Mouse (Mus musculus) common myeloid progenitor, adult 5-6 weeks (primary cell): ENCODE results near the gene Cdc73. TPM values are rescaled to one million over a fixed set of nuclear protein-coding genes. Genes with fewer than 3 reads are reported as not detected.
"Not testable (repeated sequence)": the region's sequence is repeated elsewhere in the genome, so short reads cannot be mapped to it uniquely, and the experiment has no call there.

Source experiments
- ATAC-seq: replicated peaks from 2 replicates; pipeline ENCODE4 v1.8.0; 2016; ENCODE audit warnings: low read depth, mild to moderate bottlenecking, moderate TSS enrichment, inconsistent platforms; ENCODE audit not compliant: poor library complexity, severe bottlenecking
- total RNA-seq: library from RNA; stranded (forward); fragments of 200-1000, 187-1606 nt; gene quantifications from 2 replicates; pipeline ENCODE4 v1.2.3, GENCODE M21; 2017

Gene Cdc73
- total RNA-seq = 13.2 and 24.6 TPM in 2 replicates

DNA sequence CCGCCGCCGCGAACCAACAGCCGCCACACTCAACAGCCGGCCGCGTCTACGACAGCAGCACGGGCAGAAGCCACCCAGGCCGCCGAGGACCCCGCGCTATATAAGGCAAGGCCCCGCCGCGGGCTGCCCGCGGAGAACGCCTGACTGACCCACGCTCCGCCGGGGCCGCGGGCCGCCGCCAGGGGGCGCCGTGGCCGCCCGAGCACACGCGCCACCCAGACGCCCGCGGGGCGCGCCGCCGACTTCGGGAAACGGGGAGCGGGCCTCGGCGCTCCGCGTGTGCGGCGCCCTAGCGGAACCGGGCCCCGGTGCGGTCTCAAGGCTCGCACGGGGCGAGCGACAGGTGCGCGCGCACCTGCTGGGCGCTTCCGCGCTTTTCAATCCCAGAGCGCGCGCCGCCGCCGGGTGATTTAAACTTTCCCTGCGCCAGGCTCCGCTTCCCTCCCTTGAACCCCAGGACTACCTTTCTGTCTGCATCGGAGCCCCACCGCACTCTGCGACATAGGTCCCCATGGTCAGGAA, at the start of gene Cdc73:
TSS of gene Cdc73 (minus strand) at position 153 of the 522 bp plus-strand sequence.
- ATAC-seq = peak; percentile 96

GRCm38 (mm10) chr1:143745871-143746270, 43.2 kb upstream of the Cdc73 start:
- no peak for ATAC-seq

- ATAC-seq = no peak
Measured at GRCm38 (mm10) chr1:143742186-143742585, 39.5 kb upstream of the Cdc73 start.

DNA sequence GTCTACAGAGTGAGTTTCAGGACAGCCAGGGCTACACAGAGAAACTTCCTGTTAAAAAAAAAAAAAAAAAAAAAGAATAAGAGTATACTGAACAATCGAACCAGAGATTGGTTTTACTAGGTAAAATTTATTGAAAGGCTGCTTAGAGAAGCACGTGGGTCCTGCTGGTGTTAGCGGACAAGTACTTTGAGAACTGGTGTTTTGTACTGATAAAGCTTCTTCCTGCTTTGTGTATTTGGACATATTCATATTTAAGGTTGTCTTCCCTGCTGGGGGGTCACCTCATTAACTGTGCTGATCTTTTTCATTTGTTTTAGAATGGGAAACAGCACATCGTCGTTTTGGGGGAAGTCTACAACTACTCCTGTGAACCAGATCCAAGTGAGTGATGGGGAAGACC, 38.6 kb upstream of the Cdc73 start:
- no peak for ATAC-seq

- no peak for ATAC-seq
Measured at GRCm38 (mm10) chr1:143740581-143740980, 37.9 kb upstream of the Cdc73 start.

DNA sequence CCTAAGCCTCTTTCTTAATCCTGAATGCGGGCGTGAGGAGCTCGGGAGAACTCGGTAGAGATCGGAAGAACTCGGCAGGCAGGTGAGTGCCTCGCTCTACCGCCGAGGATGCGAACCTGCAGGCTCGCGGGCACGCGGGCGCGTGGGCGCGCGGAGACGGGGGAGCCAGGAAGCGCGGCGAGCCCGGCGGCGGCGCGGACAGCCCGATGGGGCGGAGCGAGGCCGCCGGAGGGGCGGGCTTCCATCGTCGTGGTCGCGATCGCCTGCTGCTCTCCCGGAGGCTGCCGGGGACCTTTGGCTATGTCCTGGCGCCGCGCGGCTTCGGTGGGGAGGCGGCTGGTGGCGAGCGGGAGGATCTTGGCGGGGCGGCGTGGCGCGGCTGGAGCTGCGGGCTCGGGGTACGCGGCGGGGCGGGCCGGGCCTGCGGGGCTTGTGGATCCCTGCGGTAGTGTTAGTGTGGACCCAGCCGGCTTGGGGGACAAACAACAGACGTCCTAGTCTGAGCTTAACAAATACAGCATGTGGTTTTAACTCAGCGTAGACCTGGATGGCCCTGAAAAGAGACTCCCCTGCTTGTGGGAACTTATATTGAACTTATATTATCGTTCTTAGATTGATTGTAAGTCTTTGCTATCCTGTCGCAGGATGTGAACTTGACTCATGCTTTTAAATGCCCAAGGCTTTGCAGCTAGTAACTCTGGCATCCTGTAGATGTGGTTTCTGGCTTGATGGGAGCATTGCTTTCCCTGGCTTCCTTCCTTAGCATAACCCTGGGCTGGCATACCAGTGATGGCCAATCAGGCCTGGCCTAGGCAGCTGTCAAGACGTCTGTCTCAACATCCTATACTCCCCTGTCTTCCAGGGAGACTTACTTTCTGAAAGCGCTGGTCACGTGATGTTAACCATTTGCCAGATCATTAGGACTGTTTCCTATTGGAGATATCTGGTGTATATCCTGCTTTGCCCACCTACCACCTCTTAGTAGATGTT, 37.0 kb upstream of the Cdc73 start:
- ATAC-seq = peak; percentile 76

DNA sequence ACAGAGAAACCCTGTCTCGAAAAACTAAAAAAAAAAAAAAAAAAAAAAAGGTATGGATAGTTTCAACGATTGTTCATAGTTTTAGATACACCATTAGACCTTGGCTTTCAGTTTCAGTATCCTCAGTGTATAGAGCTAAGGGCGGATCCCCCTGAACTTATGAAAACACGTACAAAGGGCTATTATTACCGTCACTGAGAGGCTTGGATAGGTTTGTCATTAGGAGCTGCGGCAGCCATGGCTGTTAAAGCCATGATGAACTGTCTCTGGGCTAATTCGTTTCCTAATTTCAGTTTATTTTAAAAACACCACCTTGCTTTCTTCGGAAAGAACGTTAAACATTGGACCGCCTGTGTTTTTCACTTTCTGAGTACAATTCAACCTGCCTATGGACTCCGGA, 36.1 kb upstream of the Cdc73 start:
- ATAC-seq = peak; percentile 55

DNA sequence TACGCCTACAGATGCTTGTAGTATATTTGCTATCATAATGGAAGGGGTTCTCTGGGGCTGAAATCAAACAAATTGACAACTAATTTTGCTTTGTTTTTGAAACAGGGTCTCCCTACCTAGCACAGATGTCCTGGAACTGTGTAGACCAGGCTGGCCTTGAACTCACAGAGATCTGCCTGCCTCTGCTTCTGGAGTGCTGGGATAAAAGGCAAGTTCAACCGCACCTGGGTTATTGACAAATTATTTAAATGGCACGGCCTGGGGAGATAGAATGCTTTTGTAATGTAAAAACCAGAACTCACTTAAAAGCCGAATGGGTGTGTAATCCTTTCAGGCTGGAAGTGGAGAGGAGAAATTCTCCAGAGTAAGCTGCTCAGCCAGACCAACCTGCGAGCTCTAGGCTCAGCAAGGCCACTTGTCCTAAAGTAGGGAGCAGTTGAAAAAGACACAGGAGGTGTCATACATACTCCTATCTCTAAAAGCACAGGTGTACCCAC, 31.3 kb upstream of the Cdc73 start:
- no peak for ATAC-seq

GRCm38 (mm10) chr1:143731691-143732090, 29.0 kb upstream of the Cdc73 start:
- no peak for ATAC-seq

DNA sequence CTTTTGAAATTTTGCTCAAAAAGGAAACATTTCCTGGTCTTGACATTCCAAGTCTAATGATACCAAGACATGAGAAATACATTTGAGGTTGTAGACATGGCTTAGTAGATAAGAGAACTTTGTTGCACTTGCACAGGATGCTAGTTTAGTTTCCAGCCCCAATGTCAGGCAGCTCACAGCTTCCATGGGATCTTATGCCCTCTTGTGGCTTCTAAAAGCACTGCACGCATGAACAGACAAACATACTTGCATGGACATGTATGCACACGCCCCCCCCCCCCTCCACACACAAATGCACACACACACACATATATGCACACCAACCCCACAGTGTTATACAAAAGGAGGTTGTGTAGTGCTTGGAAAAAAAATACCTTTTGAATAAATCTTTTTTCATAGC, 28.2 kb upstream of the Cdc73 start:
- peak; percentile 94 for ATAC-seq

- no peak for ATAC-seq
Measured at GRCm38 (mm10) chr1:143727701-143728445, 25.2 kb upstream of the Cdc73 start.

- peak; percentile 48; the same call in 1 of the 2 replicates for ATAC-seq
Measured at GRCm38 (mm10) chr1:143724456-143725064, 21.9 kb upstream of the Cdc73 start.

DNA sequence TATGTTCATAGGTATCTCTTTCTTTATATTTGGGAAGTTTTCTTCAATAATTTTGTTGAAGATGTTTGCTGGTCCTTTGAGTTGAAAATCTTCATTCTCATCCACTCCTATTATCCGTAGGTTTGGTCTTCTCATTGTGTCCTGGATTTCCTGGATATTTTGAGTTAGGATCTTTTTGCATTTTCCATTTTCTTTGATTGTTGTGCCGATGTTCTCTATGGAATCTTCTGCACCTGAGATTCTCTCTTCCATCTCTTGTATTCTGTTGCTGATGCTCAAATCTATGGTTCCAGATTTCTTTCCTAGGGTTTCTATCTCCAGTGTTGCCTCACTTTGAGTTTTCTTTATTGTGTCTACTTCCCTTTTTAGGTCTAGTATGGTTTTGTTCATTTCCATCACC, 13.3 kb upstream of the Cdc73 start, which contains the start of gene Glrx2:
TSS of gene Glrx2 (plus strand) at position 301 of the 400 bp plus-strand sequence.
- not testable (repeated sequence) for ATAC-seq

DNA sequence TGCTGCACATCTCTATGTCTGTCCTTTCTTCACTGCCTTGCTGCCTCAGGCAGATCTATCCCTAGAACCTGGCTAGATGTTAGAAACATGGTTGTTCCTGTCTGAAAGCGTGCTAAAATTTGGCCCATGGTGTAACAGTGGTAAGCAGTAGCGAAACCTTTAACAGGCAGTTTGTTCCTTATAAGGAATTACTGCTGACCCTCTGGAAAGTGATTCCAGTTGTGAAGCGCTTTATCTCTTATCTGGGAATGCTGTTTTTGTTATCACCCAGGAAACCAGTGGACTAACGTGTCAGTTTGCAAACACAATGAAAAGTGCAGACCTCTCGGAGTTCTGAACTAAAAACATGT, 7.9 kb upstream of the Cdc73 start:
- ATAC-seq = no peak

DNA sequence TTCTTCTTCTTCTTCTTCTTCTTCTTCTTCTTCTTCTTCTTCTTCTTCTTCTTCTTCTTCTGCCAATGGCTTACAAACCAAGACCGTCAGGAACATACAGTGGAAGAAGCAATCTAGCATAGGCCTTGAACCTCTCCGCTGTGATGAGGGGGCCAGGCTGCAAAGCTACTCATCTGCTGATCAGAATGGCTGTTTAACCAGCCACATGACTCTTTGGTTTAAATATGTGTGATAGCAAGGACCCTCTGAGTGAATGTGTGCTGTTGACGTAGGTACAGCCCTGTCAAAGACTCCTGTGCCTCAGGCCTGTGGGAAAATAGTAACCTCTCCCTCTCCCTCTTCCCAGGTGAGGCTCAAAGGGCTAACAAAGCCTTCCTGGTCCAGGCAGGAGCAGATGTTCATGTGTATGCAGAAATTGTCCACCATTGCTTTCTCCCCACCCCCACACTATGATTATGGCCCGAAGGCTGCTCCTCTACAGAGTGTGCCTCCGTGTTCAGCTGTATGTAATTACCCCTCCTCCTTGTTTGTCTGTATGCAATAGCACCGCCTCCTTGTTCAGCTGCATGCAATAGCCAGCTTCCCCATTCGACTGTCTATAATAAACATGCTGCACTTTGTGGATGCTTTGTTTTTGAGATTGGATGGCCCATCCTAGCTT, 7.4 kb upstream of the Cdc73 start:
- peak; percentile 66; the same call in 1 of the 2 replicates for ATAC-seq

DNA sequence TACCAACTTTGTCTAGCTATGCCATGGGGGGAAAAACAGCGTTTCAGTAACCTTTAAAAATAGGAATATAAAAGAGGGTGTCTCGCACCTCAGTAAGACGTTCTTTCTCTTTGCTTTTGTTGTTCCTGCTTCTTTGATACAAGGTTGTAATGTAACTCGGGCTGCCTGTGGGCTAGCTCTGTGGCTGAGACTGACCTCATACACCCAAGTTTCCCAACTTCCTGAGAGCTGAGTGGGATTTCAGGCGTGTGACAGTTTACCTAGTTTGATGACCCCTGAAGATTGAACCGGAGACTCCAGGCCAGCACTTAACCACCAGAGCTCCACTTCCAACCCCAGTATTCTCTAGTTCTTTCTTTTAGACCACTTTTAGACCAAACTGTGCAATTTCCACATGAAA, 5.7 kb upstream of the Cdc73 start:
- ATAC-seq = peak; percentile 64; the same call in 1 of the 2 replicates

GRCm38 (mm10) chr1:143707006-143707405, 4.3 kb upstream of the Cdc73 start:
- ATAC-seq = no peak

DNA sequence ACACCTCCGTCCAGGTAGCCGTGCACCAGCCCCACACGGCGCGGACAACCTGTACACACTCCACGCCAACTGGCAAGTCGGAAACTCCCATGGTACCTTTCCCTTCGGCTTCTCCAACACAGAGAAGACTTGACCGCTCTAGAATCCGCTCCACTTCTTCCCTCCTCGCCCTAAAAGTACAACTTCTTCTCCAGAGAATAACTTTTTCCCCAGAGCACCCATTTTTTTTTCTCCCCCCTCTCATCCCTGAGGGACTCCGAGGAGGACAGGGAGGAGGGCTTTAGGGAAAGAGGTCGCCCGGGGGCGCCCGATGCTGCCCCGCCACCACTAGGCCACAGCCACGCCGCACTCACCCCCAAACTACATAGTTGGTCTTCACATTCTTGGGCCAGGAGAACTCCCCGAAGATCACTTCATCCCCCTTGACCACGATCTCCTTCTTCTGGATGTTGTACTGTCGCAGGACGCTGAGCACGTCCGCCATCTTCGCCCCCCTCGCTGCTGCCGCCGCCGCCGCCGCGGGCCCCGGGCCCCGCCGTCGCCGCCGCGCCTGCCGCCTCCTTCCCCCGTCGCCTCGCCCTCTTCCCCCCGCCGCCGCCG, 452 bp downstream of the Cdc73 start:
- peak; percentile 40 for ATAC-seq

DNA sequence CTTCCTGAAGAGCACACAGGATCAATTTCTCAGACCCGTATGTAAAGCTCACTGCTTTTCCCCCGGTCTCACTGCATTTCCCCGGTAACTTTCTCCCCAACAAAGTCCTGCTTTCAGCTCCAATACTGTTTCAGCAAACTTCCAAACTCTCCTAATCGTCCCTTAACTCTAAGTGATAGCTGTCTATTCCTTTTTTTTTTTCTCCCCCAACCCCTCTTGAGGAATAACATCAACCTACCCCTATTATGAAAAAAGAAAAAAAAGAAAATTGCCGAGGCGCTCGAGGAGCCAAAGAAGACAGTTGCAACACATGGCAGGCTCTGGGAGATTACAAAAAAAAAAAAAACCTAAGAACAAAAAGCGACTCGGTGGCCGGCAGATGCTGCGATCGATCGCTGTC, 957 bp downstream of the Cdc73 start:
- no peak for ATAC-seq
